Mouse (Mus musculus) spleen, postnatal 4 days (tissue): ENCODE data around the gene Gpatch2.

Experiments used
- DNase-seq, 2 experiments: peaks; one replicate each; pipeline ENCODE4 v3.0.0; 2022; ENCODE audit warnings: low spot score in 2 of 2

The Gpatch2 gene

GRCm38 (mm10) chr1:187244734-187245133 lies 29.4 kb downstream of the Gpatch2 start:
- DNase-seq = no peak

- no peak for DNase-seq
These were observed 35.5 kb downstream of the Gpatch2 start for GRCm38 (mm10) chr1:187250741-187251262.

GRCm38 (mm10) chr1:187258756-187259155 lies 43.4 kb downstream of the Gpatch2 start:
- DNase-seq = no peak

GRCm38 (mm10) chr1:187267601-187268000 lies 52.3 kb downstream of the Gpatch2 start:
- DNase-seq = no peak

- DNase-seq = no peak
These were observed 55.3 kb downstream of the Gpatch2 start for GRCm38 (mm10) chr1:187270318-187271247.

- DNase-seq = no peak
These were observed 62.0 kb downstream of the Gpatch2 start for GRCm38 (mm10) chr1:187277324-187277723.

- no peak for DNase-seq
These were observed 63.2 kb downstream of the Gpatch2 start for GRCm38 (mm10) chr1:187278472-187278871.

GRCm38 (mm10) chr1:187279776-187280175 lies 64.5 kb downstream of the Gpatch2 start:
- DNase-seq = peak in 1 of 2 experiments; percentile 22

- no peak for DNase-seq
These were observed 67.0 kb downstream of the Gpatch2 start for GRCm38 (mm10) chr1:187282321-187282720.

- DNase-seq = no peak
These were observed 67.5 kb downstream of the Gpatch2 start for GRCm38 (mm10) chr1:187282804-187283203.

- DNase-seq = no peak
These were observed 70.4 kb downstream of the Gpatch2 start for GRCm38 (mm10) chr1:187285735-187286134.

GRCm38 (mm10) chr1:187286411-187286810 lies 71.1 kb downstream of the Gpatch2 start:
- DNase-seq = no peak

- no peak for DNase-seq
These were observed 71.6 kb downstream of the Gpatch2 start for GRCm38 (mm10) chr1:187286924-187287323.

GRCm38 (mm10) chr1:187290186-187290585 lies 74.9 kb downstream of the Gpatch2 start:
- no peak for DNase-seq

- DNase-seq = no peak
These were observed 76.4 kb downstream of the Gpatch2 start for GRCm38 (mm10) chr1:187291480-187292394.

GRCm38 (mm10) chr1:187292395-187292749 lies 77.1 kb downstream of the Gpatch2 start:
- DNase-seq = no peak

GRCm38 (mm10) chr1:187293233-187293632 lies 77.9 kb downstream of the Gpatch2 start:
- no peak for DNase-seq

GRCm38 (mm10) chr1:187294522-187294921 lies 79.2 kb downstream of the Gpatch2 start:
- no peak for DNase-seq

- no peak for DNase-seq
These were observed 79.8 kb downstream of the Gpatch2 start for GRCm38 (mm10) chr1:187295038-187295559.

- DNase-seq = no peak
These were observed 80.4 kb downstream of the Gpatch2 start for GRCm38 (mm10) chr1:187295711-187296110.

- no peak for DNase-seq
These were observed 83.9 kb downstream of the Gpatch2 start for GRCm38 (mm10) chr1:187299236-187299635.

GRCm38 (mm10) chr1:187300626-187301025 lies 85.3 kb downstream of the Gpatch2 start:
- DNase-seq = no peak
